Comparison of ENCODE assay signal across 9 mouse cellular contexts in genomic region chr9:78358053-78358452, GRCm38 (mm10). TPM values are rescaled to one million over a fixed set of nuclear protein-coding genes. Genes with fewer than 3 reads are reported as not detected.
A peak's percentile ranks its signal among the peaks of the same experiment; 100 is the strongest.
DNase-seq lines count a peak whose midpoint lies in the region; ATAC-seq and TF ChIP-seq lines count a peak whose summit lies in the region.
"Had no signal": no experiment of that assay in that cellular context is flagged by ENCODE, and none has a peak within 500 bp of the region (broad histone marks: within the 10 kb centered on the region; RNA-seq: fewer than 3 reads in every experiment).

No protein-coding gene starts in this region.

- H3K4me1 ChIP-seq in E14TG2a.4 (replicated peaks; ENCODE audit: low read depth, low read length), result peaks cover 71% of the 10 kb centered on the region
- no peaks in the 10 kb centered on the region for H3K4me1 ChIP-seq in embryonic facial prominence, embryonic 11.5 days (ENCODE audit: control insufficient read depth, insufficient read depth, low read length)
- H3K4me1 ChIP-seq in heart, postnatal 0 days (ENCODE audit: control insufficient read depth, insufficient read depth), result no peaks in the 10 kb centered on the region
- 0 out of 2 replicates have a peak, but pooled peaks cover under 1% of the 10 kb centered on the region for H3K4me1 ChIP-seq in lung, embryonic 16.5 days (replicated peaks; ENCODE audit: control insufficient read depth, insufficient read depth, low read length)
- H3K4me1 ChIP-seq: heart, embryonic 15.5 days had no signal

- H3K36me3 ChIP-seq in E14TG2a.4 (ENCODE audit: insufficient read depth, low read length), result no peaks in the 10 kb centered on the region
- H3K36me3 ChIP-seq in embryonic facial prominence, embryonic 11.5 days (replicated peaks; ENCODE audit: control insufficient read depth, insufficient read depth, low read depth, low read length), result no peaks in the 10 kb centered on the region
- no peaks in the 10 kb centered on the region for H3K36me3 ChIP-seq in heart, postnatal 0 days (replicated peaks; ENCODE audit: control insufficient read depth, insufficient read depth, low read length)
- no peaks in the 10 kb centered on the region for H3K36me3 ChIP-seq in lung, embryonic 16.5 days (ENCODE audit: control insufficient read depth, insufficient read depth, low read length)
- H3K36me3 ChIP-seq: heart, embryonic 15.5 days had no signal

- H3K4me2 ChIP-seq in embryonic facial prominence, embryonic 11.5 days (ENCODE audit: low read depth, low read length), result no peak overlapping the region
- H3K4me2 ChIP-seq in heart, postnatal 0 days (ENCODE audit: low read depth, low read length), result no peak overlapping the region
- H3K4me2 ChIP-seq in lung, embryonic 16.5 days (ENCODE audit: low read depth, low read length), result no peak overlapping the region
- H3K4me2 ChIP-seq: heart, embryonic 15.5 days had no signal

- peak; percentile 83 for DNase-seq in adrenal gland, postnatal 14 days
- DNase-seq in embryonic facial prominence, embryonic 11.5 days (ENCODE audit: low spot score), result peak; percentile 83
- peak; percentile 49 for DNase-seq in heart, postnatal 0 days (ENCODE audit: low spot score)
- peak; percentile 82 to 90 for DNase-seq in kidney, postnatal 25 days
- peak; percentile 33 to 70 for DNase-seq in right cerebral cortex, adult 2 months (ENCODE audit: low spot score in 2 of 2)
- peak; percentile 32 for DNase-seq in urinary bladder, postnatal 10 days (ENCODE audit: low spot score)

- TF ChIP-seq EP300 in heart, postnatal 0 days (IDR thresholded peaks at IDR 0.05; ENCODE audit: low read depth), result no peak

- TF ChIP-seq CTCF in E14TG2a.4 (conservative IDR thresholded peaks at IDR 0.05; ENCODE audit: low read length), result peak; percentile 81
- peak; percentile 75 for TF ChIP-seq CTCF in heart, postnatal 0 days (IDR thresholded peaks at IDR 0.05; ENCODE audit: low read depth)

- no peak overlapping the region for H3K9ac ChIP-seq in embryonic facial prominence, embryonic 11.5 days (replicated peaks; ENCODE audit: low read length)
- H3K9ac ChIP-seq in heart, postnatal 0 days (replicated peaks; ENCODE audit: low read depth, low read length), result no peak overlapping the region
- no peak overlapping the region for H3K9ac ChIP-seq in lung, embryonic 16.5 days (ENCODE audit: low read length)
- H3K9ac ChIP-seq: heart, embryonic 15.5 days had no signal

- no peak overlapping the region for H3K4me3 ChIP-seq in E14TG2a.4 (replicated peaks; ENCODE audit: low read length)
- no peak overlapping the region for H3K4me3 ChIP-seq in embryonic facial prominence, embryonic 11.5 days (ENCODE audit: low read depth, low read length)
- no peak overlapping the region for H3K4me3 ChIP-seq in heart, postnatal 0 days (ENCODE audit: low read depth, low read length)
- no peak overlapping the region for H3K4me3 ChIP-seq in lung, embryonic 16.5 days (ENCODE audit: low read length)
- H3K4me3 ChIP-seq: heart, embryonic 15.5 days had no signal

- no peaks in the 10 kb centered on the region for H3K9me3 ChIP-seq in E14TG2a.4 (ENCODE audit: low read length)
- no peaks in the 10 kb centered on the region for H3K9me3 ChIP-seq in embryonic facial prominence, embryonic 11.5 days (replicated peaks; ENCODE audit: control insufficient read depth, low read length)
- no peaks in the 10 kb centered on the region for H3K9me3 ChIP-seq in heart, postnatal 0 days (replicated peaks; ENCODE audit: control insufficient read depth, low read length)
- H3K9me3 ChIP-seq in lung, embryonic 16.5 days (ENCODE audit: control insufficient read depth, low read length), result no peaks in the 10 kb centered on the region
- H3K9me3 ChIP-seq: heart, embryonic 15.5 days had no signal

- no peak for ATAC-seq in embryonic facial prominence, embryonic 11.5 days (replicated peaks; ENCODE audit: insufficient number of reproducible peaks, low FRiP score, low TSS enrichment, low read depth)
- ATAC-seq in heart, postnatal 0 days (ENCODE audit: insufficient read depth, low read depth), result peak; percentile 33; the same call in 1 of the 2 replicates
- ATAC-seq in lung, embryonic 16.5 days (ENCODE audit: low read depth), result peak; percentile 60; the same call in 1 of the 2 replicates

- no peaks in the 10 kb centered on the region for H3K27me3 ChIP-seq in E14TG2a.4 (ENCODE audit: insufficient read depth, low read length)
- no peaks in the 10 kb centered on the region for H3K27me3 ChIP-seq in embryonic facial prominence, embryonic 11.5 days (ENCODE audit: control insufficient read depth, insufficient read depth, low read length)
- no peaks in the 10 kb centered on the region for H3K27me3 ChIP-seq in heart, postnatal 0 days (ENCODE audit: control insufficient read depth, insufficient read depth, low read length)
- no peaks in the 10 kb centered on the region for H3K27me3 ChIP-seq in lung, embryonic 16.5 days (ENCODE audit: control insufficient read depth, insufficient read depth, low read depth, low read length)
- H3K27me3 ChIP-seq: heart, embryonic 15.5 days had no signal

- 14% methylated on average over 9 of the region's 9 CpGs for WGBS in embryonic facial prominence, embryonic 11.5 days
- WGBS in heart, postnatal 0 days, result 7% methylated on average over 9 of the region's 9 CpGs
- WGBS in lung, embryonic 16.5 days, result 12% methylated on average over 9 of the region's 9 CpGs

- H3K27ac ChIP-seq in embryonic facial prominence, embryonic 11.5 days (replicated peaks; ENCODE audit: low read depth, low read length), result no peak overlapping the region
- H3K27ac ChIP-seq in heart, postnatal 0 days (ENCODE audit: low read depth), result no peak overlapping the region
- no peak overlapping the region for H3K27ac ChIP-seq in lung, embryonic 16.5 days (ENCODE audit: low read length)
- H3K27ac ChIP-seq: heart, embryonic 15.5 days had no signal

RNA-seq across cellular contexts. Expression of gene Gsta2, which starts 2.5 kb away (rescaled TPM):
- total RNA-seq in adrenal gland, postnatal 14 days (2021), result 3.3 TPM in 1 of 2 replicates, not detected in the other
- polyA plus RNA-seq in embryonic facial prominence, embryonic 11.5 days (2014; fragmentation: Nextera tagmentation; extraction: Ambion mirVana), result not detected in 2 replicates
- total RNA-seq in heart, postnatal 0 days (2014; rRNA removed; ENCODE audit: low replicate concordance), result not detected in 2 replicates
- not detected in 2 replicates for polyA plus RNA-seq in heart, postnatal 0 days (2015; fragmentation: Nextera tagmentation; extraction: Ambion mirVana)
- polyA plus RNA-seq in lung, embryonic 16.5 days (2015; fragmentation: Nextera tagmentation; extraction: Ambion mirVana), result 0.33 TPM in 1 of 2 replicates, not detected in the other
- polyA plus RNA-seq: heart, embryonic 15.5 days had no signal

RNA-seq across cellular contexts. Expression of gene Dppa5a, which starts 9.9 kb away (rescaled TPM):
- not detected in 2 replicates for total RNA-seq in adrenal gland, postnatal 14 days (2021)
- not detected in 2 replicates for polyA plus RNA-seq in embryonic facial prominence, embryonic 11.5 days (2014; fragmentation: Nextera tagmentation; extraction: Ambion mirVana)
- total RNA-seq in heart, postnatal 0 days (2014; rRNA removed; ENCODE audit: low replicate concordance), result not detected in 2 replicates
- not detected in 2 replicates for polyA plus RNA-seq in heart, postnatal 0 days (2015; fragmentation: Nextera tagmentation; extraction: Ambion mirVana)
- polyA plus RNA-seq in lung, embryonic 16.5 days (2015; fragmentation: Nextera tagmentation; extraction: Ambion mirVana), result 0.44 TPM in 1 of 2 replicates, not detected in the other
- polyA plus RNA-seq: heart, embryonic 15.5 days had no signal

RNA-seq across cellular contexts. Expression of gene Ooep, which starts 20.5 kb away (rescaled TPM):
- total RNA-seq in adrenal gland, postnatal 14 days (2021), result not detected in 2 replicates
- 1.4 and 1.9 TPM in 2 replicates for polyA plus RNA-seq in embryonic facial prominence, embryonic 11.5 days (2014; fragmentation: Nextera tagmentation; extraction: Ambion mirVana)
- total RNA-seq in heart, postnatal 0 days (2014; rRNA removed; ENCODE audit: low replicate concordance), result 0.11 TPM in 1 of 2 replicates, not detected in the other
- polyA plus RNA-seq in heart, postnatal 0 days (2015; fragmentation: Nextera tagmentation; extraction: Ambion mirVana), result 0.08 and 0.23 TPM in 2 replicates
- polyA plus RNA-seq in lung, embryonic 16.5 days (2015; fragmentation: Nextera tagmentation; extraction: Ambion mirVana), result 2.8 and 3.1 TPM in 2 replicates

RNA-seq across cellular contexts. Expression of gene Omt2b, which starts 30.7 kb away (rescaled TPM):
- not detected in 2 replicates for total RNA-seq in adrenal gland, postnatal 14 days (2021)
- polyA plus RNA-seq in embryonic facial prominence, embryonic 11.5 days (2014; fragmentation: Nextera tagmentation; extraction: Ambion mirVana), result not detected in 2 replicates
- not detected in 2 replicates for total RNA-seq in heart, postnatal 0 days (2014; rRNA removed; ENCODE audit: low replicate concordance)
- not detected in 2 replicates for polyA plus RNA-seq in heart, postnatal 0 days (2015; fragmentation: Nextera tagmentation; extraction: Ambion mirVana)
- not detected in 2 replicates for polyA plus RNA-seq in lung, embryonic 16.5 days (2015; fragmentation: Nextera tagmentation; extraction: Ambion mirVana)
- polyA plus RNA-seq: heart, embryonic 15.5 days had no signal

RNA-seq across cellular contexts. Expression of gene Ddx43, which starts 37.5 kb away (rescaled TPM):
- 0.15 TPM in 1 of 2 replicates, not detected in the other for total RNA-seq in adrenal gland, postnatal 14 days (2021)
- 0.15 TPM in 1 of 2 replicates, not detected in the other for polyA plus RNA-seq in embryonic facial prominence, embryonic 11.5 days (2014; fragmentation: Nextera tagmentation; extraction: Ambion mirVana)
- total RNA-seq in heart, postnatal 0 days (2014; rRNA removed; ENCODE audit: low replicate concordance), result not detected in 2 replicates
- polyA plus RNA-seq in heart, postnatal 0 days (2015; fragmentation: Nextera tagmentation; extraction: Ambion mirVana), result not detected in 2 replicates
- polyA plus RNA-seq in lung, embryonic 16.5 days (2015; fragmentation: Nextera tagmentation; extraction: Ambion mirVana), result 0.11 and 0.13 TPM in 2 replicates

Comparison
In these comparisons a context has a peak if more than half of its experiments do, and no peak if none do; other contexts are left out.
1. DNase-seq: peak in every context shown above with its lines; median percentile 86 in kidney, postnatal 25 days; 83 in adrenal gland, postnatal 14 days; 83 in embryonic facial prominence, embryonic 11.5 days; 52 in right cerebral cortex, adult 2 months; 49 in heart, postnatal 0 days; 32 in urinary bladder, postnatal 10 days.